Mouse (Mus musculus): ENCODE measurements around the gene Pard3b. TPM values are rescaled to one million over a fixed set of nuclear protein-coding genes. Genes with fewer than 3 reads are reported as not detected.

Pard3b gene
- polyA plus RNA-seq, 1 experiment from 2014 or later, result 7.5 TPM

DNA sequence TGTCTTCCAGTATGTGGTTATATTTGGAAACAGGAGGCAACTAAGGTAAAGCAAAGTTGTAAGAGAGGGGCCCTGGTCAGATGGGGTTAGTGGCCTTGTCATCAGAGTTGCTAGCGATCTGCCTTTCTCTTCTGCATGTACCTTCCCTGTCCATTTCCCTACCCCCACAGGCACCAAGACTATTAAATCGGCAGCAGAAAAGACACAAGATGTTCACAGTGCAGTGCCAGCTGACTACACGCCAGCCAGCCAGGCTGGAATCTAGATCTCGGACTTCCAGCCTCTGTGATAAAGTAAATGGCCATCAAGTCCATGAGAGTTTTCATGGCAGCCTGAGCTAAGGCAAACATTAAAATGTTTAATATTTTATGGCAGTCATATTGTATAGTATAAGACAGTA lies 257.4 kb downstream of the Pard3b start:
- 91% methylated on average over 4 of the region's 4 CpGs for WGBS
- Histone ChIP-seq H3K36me3 (replicated peaks) (no peaks in the 10 kb centered on the region), H3K27me3 (replicated peaks; ENCODE audit: low read depth, poor library complexity, severe bottlenecking) (no peaks in the 10 kb centered on the region), H3K9me3 (no peaks in the 10 kb centered on the region), H3K27ac (replicated peaks) (no peak overlapping the region), H3K4me1 (no peaks in the 10 kb centered on the region), H3K4me3 (no peak overlapping the region)
- DNase-seq (ENCODE audit: low spot score), result no peak

GRCm38 (mm10) chr1:61903271-61904007 lies 264.8 kb downstream of the Pard3b start:
- 89% methylated on average over 4 of the region's 4 CpGs for WGBS
- H3K9me3 ChIP-seq, result no peaks in the 10 kb centered on the region
- no peaks in the 10 kb centered on the region for H3K4me1 ChIP-seq
- no peaks in the 10 kb centered on the region for H3K36me3 ChIP-seq (replicated peaks)
- no peaks in the 10 kb centered on the region for H3K27me3 ChIP-seq (replicated peaks; ENCODE audit: low read depth, poor library complexity, severe bottlenecking)
- H3K27ac ChIP-seq (replicated peaks), result no peak overlapping the region
- DNase-seq (ENCODE audit: low spot score), result no peak
- H3K4me3 ChIP-seq, result no peak overlapping the region

DNA sequence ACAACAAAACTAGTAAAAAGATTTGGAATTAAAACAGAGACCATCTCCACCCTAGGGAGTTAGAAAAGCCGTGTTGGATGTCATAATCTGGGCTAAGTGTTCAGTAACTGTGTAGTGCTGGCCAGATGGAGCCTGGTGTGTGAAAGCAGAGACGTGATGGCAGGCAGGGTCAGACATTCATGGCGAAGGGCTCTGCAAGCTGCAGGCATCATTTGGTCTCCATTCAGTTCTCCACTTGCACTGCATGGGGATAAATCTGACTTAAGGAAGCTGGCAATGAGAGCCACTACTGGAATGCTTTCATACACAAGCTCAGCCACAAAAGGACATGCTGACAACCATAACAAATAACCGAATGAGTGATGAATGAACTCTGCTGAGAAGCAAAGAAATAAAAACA lies 265.4 kb downstream of the Pard3b start:
- no peaks in the 10 kb centered on the region for H3K27me3 ChIP-seq (replicated peaks; ENCODE audit: low read depth, poor library complexity, severe bottlenecking)
- no peaks in the 10 kb centered on the region for H3K36me3 ChIP-seq (replicated peaks)
- 77% methylated on average over 4 of the region's 4 CpGs for WGBS
- DNase-seq (ENCODE audit: low spot score), result no peak
- no peak overlapping the region for H3K4me3 ChIP-seq
- no peaks in the 10 kb centered on the region for H3K4me1 ChIP-seq
- H3K9me3 ChIP-seq, result no peaks in the 10 kb centered on the region
- H3K27ac ChIP-seq (replicated peaks), result no peak overlapping the region

DNA sequence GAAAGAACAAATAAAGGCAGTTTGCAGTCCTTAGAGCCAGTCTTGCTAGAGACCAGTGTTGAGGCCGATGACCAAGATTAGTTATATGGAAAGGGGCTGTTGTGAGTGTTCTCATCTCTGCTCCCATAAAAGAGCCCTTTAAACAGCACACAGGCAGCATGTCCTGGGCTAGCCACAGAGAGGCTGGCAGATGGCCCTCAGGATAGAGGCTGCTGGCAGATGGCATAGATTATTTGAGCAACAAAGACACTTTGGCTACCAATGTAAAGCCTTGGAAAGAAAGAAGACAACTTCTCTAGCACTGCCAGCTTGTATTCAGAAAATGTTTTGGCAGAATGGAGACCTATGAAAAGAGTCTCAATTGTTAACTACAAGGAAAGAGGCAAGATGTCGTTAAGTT lies 274.3 kb downstream of the Pard3b start:
- WGBS, result 55% methylated on average over 2 of the region's 2 CpGs
- 0 out of 2 replicates have a peak, but pooled peaks cover 2% of the 10 kb centered on the region for H3K4me1 ChIP-seq
- no peak overlapping the region for H3K27ac ChIP-seq (replicated peaks)
- H3K36me3 ChIP-seq (replicated peaks), result no peaks in the 10 kb centered on the region
- no peaks in the 10 kb centered on the region for H3K27me3 ChIP-seq (replicated peaks; ENCODE audit: low read depth, poor library complexity, severe bottlenecking)
- no peaks in the 10 kb centered on the region for H3K9me3 ChIP-seq
- DNase-seq (ENCODE audit: low spot score), result no peak
- no peak overlapping the region for H3K4me3 ChIP-seq

GRCm38 (mm10) chr1:61924958-61925357 lies 286.3 kb downstream of the Pard3b start:
- 11% methylated on average over 2 of the region's 2 CpGs for WGBS
- Histone ChIP-seq H3K27ac (replicated peaks) (no peak overlapping the region), H3K27me3 (replicated peaks; ENCODE audit: low read depth, poor library complexity, severe bottlenecking) (no peaks in the 10 kb centered on the region), H3K9me3 (no peaks in the 10 kb centered on the region), H3K4me1 (peaks cover 26% of the 10 kb centered on the region), H3K36me3 (replicated peaks) (no peaks in the 10 kb centered on the region), H3K4me3 (no peak overlapping the region)
- DNase-seq (ENCODE audit: low spot score), result no peak

GRCm38 (mm10) chr1:61925541-61925940 lies 286.9 kb downstream of the Pard3b start:
- Histone ChIP-seq H3K9me3 (no peaks in the 10 kb centered on the region), H3K36me3 (replicated peaks) (no peaks in the 10 kb centered on the region), H3K4me3 (no peak overlapping the region), H3K27ac (replicated peaks) (no peak overlapping the region), H3K27me3 (replicated peaks; ENCODE audit: low read depth, poor library complexity, severe bottlenecking) (no peaks in the 10 kb centered on the region), H3K4me1 (peaks cover 26% of the 10 kb centered on the region)
- DNase-seq (ENCODE audit: low spot score), result no peak
- WGBS, result 71% methylated on average over 5 of the region's 5 CpGs

- no peaks in the 10 kb centered on the region for H3K27me3 ChIP-seq (replicated peaks; ENCODE audit: low read depth, poor library complexity, severe bottlenecking)
- no peaks in the 10 kb centered on the region for H3K36me3 ChIP-seq (replicated peaks)
- H3K9me3 ChIP-seq, result no peaks in the 10 kb centered on the region
- H3K4me3 ChIP-seq, result no peak overlapping the region
- H3K4me1 ChIP-seq, result peaks cover 26% of the 10 kb centered on the region
- DNase-seq (ENCODE audit: low spot score), result peak; percentile 9
- WGBS, result 62% methylated on average over 7 of the region's 7 CpGs
- H3K27ac ChIP-seq (replicated peaks), result no peak overlapping the region
Observed at GRCm38 (mm10) chr1:61928131-61928761, 289.6 kb downstream of the Pard3b start.

DNA sequence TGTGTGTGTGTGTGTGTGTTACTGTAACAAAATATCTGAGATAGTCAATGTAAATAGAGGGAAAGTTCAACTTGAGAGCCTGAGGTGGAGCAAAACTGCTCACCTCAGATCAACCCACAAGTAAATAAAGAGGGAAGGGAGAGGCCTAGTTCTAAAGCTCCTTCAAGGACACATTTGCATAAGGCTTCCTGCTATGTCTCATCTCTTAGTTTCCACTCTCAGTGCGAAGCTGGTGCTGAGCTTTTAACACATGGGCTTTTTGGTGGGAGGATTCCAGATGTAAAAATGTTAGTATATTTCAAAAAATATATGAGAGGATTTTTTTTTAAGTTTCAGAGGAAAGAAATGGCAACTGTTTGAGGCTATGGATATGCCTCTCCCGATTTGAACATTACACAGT lies 294.9 kb downstream of the Pard3b start:
- H3K36me3 ChIP-seq (replicated peaks), result no peaks in the 10 kb centered on the region
- no peak for DNase-seq (ENCODE audit: low spot score)
- no peaks in the 10 kb centered on the region for H3K9me3 ChIP-seq
- H3K27me3 ChIP-seq (replicated peaks; ENCODE audit: low read depth, poor library complexity, severe bottlenecking), result no peaks in the 10 kb centered on the region
- H3K4me1 ChIP-seq, result peaks cover 6% of the 10 kb centered on the region
- no peak overlapping the region for H3K4me3 ChIP-seq
- no peak overlapping the region for H3K27ac ChIP-seq (replicated peaks)
- WGBS, result 70% methylated on average over 2 of the region's 2 CpGs

DNA sequence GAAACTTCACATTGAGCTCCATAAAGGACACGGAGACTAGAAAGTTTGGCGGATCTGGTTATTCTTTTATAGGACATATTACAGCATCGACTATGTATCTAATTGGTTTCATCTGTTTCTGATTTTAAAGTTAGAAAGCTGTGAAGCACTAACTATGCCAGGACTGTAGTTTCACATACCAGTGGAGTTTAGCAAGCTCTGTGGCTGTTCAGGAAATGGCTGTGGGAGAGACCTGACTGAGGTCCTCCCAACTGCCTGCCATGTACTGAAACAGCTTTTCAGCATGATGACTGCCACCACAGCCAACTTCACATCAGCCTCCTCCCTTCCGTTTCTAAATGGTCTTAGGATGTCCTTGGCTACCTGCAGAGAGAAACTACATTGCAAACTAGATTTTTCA lies 296.1 kb downstream of the Pard3b start:
- H3K9me3 ChIP-seq, result no peaks in the 10 kb centered on the region
- no peaks in the 10 kb centered on the region for H3K27me3 ChIP-seq (replicated peaks; ENCODE audit: low read depth, poor library complexity, severe bottlenecking)
- H3K4me3 ChIP-seq, result no peak overlapping the region
- H3K4me1 ChIP-seq, result peaks cover 15% of the 10 kb centered on the region
- 75% methylated on average over 4 of the region's 4 CpGs for WGBS
- H3K36me3 ChIP-seq (replicated peaks), result no peaks in the 10 kb centered on the region
- DNase-seq (ENCODE audit: low spot score), result no peak
- H3K27ac ChIP-seq (replicated peaks), result no peak overlapping the region

- H3K4me1 ChIP-seq, result peaks cover 19% of the 10 kb centered on the region
- H3K27ac ChIP-seq (replicated peaks), result no peak overlapping the region
- H3K27me3 ChIP-seq (replicated peaks; ENCODE audit: low read depth, poor library complexity, severe bottlenecking), result no peaks in the 10 kb centered on the region
- DNase-seq (ENCODE audit: low spot score), result no peak
- no peak overlapping the region for H3K4me3 ChIP-seq
- H3K9me3 ChIP-seq, result peaks cover 6% of the 10 kb centered on the region; the same call in 1 of the 2 replicates
- no peaks in the 10 kb centered on the region for H3K36me3 ChIP-seq (replicated peaks)
- 89% methylated on average over 10 of the region's 10 CpGs for WGBS
Observed at GRCm38 (mm10) chr1:61939882-61940281, 301.3 kb downstream of the Pard3b start.

- Histone ChIP-seq H3K4me1 (no peaks in the 10 kb centered on the region), H3K4me3 (no peak overlapping the region), H3K27me3 (replicated peaks; ENCODE audit: low read depth, poor library complexity, severe bottlenecking) (no peaks in the 10 kb centered on the region), H3K27ac (replicated peaks) (no peak overlapping the region), H3K36me3 (replicated peaks) (no peaks in the 10 kb centered on the region), H3K9me3 (no peaks in the 10 kb centered on the region)
- no peak for DNase-seq (ENCODE audit: low spot score)
- 92% methylated on average over 9 of the region's 9 CpGs for WGBS
Observed at GRCm38 (mm10) chr1:61961533-61961932, 322.9 kb downstream of the Pard3b start.

GRCm38 (mm10) chr1:61962571-61962970 lies 323.9 kb downstream of the Pard3b start:
- H3K36me3 ChIP-seq (replicated peaks), result no peaks in the 10 kb centered on the region
- no peak overlapping the region for H3K4me3 ChIP-seq
- 94% methylated on average over 4 of the region's 4 CpGs for WGBS
- no peaks in the 10 kb centered on the region for H3K27me3 ChIP-seq (replicated peaks; ENCODE audit: low read depth, poor library complexity, severe bottlenecking)
- no peak for DNase-seq (ENCODE audit: low spot score)
- no peaks in the 10 kb centered on the region for H3K9me3 ChIP-seq
- H3K27ac ChIP-seq (replicated peaks), result no peak overlapping the region
- H3K4me1 ChIP-seq, result no peaks in the 10 kb centered on the region

DNA sequence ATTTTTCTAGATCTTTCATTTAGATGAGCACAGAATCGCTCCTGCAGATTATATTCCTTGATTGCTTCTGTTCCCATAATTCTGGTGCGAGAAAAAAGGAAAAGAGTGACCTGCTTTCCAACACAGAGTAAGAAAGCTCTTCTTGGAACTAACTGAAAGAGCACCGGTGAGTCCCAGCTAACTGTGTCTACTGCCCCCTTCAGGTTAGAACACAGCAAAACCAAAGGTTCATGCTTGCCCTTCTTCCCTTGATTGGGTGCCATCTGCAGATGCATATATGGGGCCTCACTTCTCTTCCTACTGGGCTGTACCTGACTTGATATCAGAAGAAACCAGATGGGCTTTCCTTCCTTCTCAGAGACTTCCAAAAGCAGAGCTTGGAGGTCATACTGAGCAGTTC lies 328.5 kb downstream of the Pard3b start:
- Histone ChIP-seq H3K27me3 (replicated peaks; ENCODE audit: low read depth, poor library complexity, severe bottlenecking) (no peaks in the 10 kb centered on the region), H3K9me3 (no peaks in the 10 kb centered on the region), H3K4me1 (no peaks in the 10 kb centered on the region), H3K27ac (replicated peaks) (no peak overlapping the region), H3K4me3 (no peak overlapping the region), H3K36me3 (replicated peaks) (no peaks in the 10 kb centered on the region)
- WGBS, result 76% methylated on average over 3 of the region's 3 CpGs
- no peak for DNase-seq (ENCODE audit: low spot score)
